Mouse (Mus musculus): Measurements from ENCODE around the gene Tex26.

Tex26 gene

DNA sequence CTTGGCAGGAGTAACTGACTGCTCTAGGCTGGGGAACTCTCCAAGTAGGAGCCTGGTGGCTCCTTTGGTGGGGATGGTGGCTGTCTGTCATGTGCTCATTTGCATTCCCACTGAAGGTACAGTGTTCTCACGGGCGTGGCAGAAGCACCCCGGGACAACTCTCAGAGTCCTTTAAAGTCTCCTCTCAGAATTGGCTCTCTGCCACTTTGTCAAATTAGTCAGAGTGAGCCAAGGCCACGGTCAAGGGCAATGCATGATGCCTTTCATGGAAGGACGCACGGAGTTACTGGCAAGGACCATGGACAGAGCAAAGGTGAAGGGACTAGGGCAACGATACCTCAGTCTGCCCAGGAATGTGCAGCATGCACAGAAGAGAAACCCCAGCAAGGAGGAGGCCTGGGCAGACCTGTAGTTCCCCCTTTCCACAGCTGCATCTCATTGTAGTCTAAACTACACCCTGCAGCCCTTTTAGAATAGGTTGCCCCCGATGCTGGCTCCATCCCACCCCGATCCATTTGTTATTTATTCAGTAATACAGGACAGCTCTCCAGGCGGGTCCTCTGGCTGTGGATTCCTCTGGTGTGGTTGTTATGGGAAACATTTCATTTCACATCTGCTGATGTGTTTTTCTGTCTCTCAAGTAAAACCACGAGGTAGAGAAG lies 49.0 kb downstream of the Tex26 start:
- DNase-seq (ENCODE audit: low spot score in 2 of 2): no peak

DNA sequence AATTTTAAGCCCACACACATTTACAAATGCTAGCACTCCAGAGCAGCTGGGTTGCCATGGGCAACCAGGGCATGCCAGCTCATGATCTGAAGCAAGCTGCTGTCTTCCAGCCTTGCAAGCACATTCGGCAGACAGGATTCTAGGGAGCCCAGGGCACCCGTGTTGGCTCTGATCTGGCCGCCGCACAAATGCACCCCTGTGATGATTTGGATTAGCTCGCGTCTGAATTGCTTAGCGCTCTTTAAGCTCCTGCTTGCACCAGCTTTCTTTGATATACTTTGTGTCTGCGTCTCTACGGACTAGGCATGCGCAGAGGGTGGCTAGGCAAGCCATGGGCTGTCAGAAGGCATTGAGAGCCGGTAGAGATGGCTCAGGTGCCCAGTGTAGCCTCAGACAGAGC lies 49.7 kb downstream of the Tex26 start:
- DNase-seq (ENCODE audit: low spot score in 2 of 2): no peak

DNA sequence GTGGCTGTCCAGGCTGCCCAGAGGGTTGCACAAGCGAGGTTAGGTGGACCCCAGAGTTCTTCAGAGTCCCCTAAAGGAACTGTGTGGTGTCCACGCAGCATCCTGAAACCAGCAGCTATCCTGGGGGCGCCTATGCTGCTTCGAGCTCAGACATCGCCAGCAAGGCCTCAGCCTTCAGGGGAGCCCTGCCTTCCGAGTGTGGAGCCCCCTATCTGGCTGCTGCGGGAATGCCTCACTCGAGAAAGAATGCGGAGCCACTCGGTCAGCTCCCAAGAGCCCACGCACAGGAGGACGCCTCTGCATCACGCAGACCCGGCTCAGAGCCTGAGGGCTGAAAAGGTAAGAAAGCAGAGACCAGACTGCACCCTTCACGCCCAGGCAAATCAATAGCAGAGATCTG lies 50.8 kb downstream of the Tex26 start:
- no peak for DNase-seq (ENCODE audit: low spot score in 2 of 2)

DNA sequence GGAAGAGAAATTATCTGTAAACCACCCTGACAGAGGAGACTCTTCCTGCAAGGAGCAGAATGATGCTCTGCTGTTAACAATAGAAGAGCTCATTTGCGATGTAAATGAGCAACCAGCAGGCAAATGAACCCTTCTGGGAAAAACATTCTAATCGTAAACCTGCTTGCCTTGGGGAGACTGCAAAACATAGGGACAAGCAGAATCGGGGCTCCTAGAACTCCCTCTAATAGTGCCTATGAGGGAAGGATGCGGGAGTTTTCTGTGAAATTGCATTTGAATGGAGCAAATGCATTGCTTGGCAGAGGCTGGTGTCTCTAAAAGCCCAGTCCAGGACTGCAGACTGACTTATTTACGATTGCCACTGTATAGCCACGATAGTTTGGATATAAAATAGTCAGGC lies 56.2 kb downstream of the Tex26 start:
- DNase-seq (ENCODE audit: low spot score in 2 of 2): no peak

DNA sequence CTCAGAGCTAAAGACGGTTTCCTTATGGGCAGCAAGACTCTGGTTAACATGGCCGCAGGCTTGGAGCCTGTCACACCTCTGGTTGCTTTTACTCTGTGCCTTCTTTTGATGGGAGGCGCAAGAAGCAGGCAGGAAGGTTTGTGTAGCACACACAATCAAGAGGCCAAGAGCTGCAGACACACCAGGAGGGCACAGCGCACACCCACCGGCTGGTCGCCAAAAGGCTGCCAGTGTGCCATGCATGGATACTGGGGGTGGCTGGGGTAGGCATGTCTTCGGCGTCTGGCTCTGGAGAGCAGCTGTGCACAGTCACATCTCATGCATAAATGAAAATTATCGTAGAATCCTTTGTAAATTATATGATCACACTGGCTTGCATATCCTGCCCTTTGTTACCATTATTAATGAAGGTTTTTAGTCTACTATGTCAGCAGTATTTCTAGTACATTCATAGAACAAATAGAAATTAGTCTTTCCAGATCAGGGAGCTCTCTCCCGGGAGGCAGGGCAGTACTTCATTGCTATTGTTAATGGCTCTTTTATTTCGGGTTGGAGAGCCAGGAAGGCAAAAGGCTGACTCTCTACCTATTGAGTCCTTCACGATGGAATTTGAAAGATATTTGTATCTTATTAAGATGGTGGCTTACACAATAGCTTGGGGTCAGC lies 57.1 kb downstream of the Tex26 start:
- no peak for DNase-seq (ENCODE audit: low spot score in 2 of 2)

DNA sequence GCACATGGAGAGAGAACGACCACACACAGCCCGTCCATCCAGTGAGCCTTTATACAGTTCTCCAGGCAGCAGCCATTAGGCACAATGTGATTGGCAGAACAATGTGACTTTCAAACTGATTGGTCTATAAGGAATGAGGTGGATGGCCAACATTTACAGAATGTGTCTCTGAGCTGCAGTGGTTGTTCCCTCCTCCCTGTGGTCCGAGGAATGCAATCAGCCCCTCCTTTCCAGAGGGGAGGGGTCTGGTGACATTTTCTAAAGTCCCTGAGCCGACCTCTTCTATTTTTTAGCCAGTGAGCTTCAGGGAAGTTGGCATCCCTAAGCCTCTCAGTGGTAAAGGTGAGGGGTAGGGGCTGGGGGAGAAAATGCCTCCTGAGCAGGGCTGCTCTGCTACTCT lies 60.5 kb downstream of the Tex26 start:
- DNase-seq (ENCODE audit: low spot score in 2 of 2): no peak

DNA sequence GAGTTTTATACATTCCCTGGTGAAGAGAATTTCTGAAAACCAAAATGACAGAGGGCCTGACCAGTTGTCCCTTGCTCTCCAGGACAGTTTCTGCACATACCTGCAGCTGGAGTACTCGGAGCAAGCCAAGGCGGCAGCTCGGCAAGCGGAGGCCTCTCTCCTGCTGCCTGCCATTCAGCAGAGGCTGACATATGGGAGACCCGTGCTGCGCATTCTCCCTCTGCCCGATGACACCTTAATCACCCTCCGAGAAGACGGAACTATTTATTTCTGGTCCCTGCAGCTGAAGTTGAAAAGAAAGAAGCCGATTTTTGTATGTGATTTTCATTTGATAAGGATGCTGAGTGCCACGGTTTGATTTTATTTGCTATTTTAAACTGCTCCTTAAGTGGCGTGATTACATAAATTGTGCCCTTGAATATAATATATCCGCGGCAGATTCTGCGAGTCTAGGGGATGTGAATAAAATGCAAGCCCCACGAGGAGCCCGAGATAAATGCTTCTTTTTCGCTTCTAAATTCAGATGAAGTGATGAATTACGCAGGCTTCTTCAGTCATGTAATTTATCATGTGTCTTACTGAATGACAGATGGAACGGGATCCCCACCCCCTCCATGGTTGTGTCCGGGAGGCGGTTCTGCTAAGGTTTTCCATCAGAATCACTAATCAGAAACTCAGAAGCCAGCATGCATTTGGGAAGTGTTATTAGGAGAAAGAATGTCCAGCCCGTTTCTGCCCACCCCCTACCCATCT lies 64.1 kb downstream of the Tex26 start:
- no peak for DNase-seq (ENCODE audit: low spot score in 2 of 2)

DNA sequence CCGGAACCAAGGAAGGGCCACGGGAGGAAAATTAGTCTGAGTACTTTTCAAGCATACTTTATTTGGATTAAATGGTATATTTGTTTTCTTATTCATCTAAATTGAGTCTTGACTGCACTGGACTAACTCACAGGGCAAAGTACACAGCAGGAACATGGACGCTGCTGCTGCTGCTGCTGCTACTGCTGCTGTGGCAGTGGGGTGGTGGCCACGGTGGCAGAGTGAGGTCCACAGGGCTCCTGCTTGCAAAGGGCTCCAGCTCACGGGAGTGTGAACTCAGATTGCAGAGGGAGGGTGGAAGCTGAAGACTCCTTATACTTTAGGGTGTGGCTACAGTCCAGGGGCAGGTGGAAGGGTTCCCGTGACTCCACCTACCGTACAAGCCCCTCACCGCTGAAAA lies 65.5 kb downstream of the Tex26 start:
- DNase-seq (ENCODE audit: low spot score in 2 of 2): no peak

DNA sequence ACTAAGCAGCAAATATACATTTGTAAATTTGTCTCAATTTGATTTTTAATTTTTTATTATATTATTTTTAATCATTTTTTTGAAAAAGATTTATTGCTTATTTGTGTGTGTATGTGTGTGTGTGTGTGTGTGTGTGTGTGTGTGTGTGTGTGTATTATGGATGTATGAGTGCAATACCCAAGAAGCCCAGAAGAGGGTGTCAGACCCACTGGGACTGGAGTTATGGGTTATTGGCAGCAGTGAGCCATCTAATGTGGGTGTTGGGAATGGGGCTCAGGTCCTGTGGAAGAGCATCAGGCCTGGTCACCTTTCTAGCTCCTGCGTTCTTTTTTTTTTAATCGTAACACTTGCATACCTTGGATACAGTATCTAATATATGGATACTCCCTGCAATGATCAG lies 66.6 kb downstream of the Tex26 start:
- no peak for DNase-seq (ENCODE audit: low spot score in 2 of 2)

DNA sequence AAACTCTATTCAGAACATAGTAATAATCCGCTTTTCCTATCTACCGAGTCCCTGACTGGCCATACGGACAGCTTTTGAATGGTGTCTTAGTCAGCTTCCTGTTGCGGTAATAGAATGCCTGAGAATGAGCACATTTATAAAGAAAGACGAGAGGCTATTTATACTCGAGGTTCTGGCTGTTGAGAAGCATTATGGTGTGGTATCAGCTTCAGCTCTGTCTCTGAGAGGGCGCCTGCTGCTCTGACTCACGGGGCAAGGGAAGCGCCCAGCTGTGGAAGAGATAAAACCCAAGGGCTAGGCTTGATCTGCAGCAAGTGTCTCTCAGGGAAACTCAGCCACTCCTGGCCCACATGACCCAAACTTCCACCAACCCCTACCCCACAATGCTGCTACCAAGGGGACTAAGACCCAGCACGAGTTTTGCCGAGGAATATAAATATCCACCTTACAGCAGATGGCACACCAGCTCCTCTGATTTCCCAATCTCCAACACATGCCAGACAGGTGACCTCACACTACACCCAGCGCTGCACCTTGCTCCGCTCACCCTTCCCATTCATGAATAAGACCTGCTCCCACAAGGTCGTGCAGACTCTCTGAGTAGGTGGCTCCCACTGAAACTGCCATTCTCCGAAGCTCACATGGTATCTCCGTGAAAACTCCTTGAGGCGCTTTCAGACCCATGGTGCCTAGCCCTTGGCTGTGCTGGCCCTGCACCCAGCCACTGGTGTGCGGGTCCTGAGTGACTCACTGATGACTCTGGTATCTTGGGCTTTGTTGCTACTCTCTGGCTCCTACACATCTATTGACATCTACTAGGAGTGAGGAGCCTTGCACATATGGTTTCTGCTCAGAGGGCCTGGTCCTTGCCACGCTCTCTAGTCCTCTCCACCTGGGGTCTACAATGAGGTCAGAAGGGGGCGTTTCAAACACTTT lies 68.9 kb downstream of the Tex26 start:
- no peak for DNase-seq (ENCODE audit: low spot score in 2 of 2)

DNA sequence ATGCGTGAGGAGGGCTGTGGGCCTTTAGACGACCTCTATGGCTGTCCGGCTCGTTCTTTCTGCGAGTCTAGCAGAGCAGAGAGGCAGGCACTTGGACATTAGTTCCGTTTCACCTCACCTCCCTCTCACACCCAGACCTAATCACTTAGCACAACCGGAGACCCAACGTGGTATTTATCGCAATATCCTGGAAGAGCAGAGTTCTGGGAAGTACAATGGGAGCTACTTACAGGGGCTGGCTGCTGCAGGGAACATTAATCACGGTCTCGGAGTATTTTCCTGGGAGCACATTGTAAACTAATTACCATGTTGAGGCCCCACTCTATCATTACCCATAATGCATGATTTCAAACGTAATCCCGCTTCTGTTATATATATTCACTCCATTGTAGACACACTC lies 70.9 kb downstream of the Tex26 start:
- no peak for DNase-seq (ENCODE audit: low spot score in 2 of 2)

DNA sequence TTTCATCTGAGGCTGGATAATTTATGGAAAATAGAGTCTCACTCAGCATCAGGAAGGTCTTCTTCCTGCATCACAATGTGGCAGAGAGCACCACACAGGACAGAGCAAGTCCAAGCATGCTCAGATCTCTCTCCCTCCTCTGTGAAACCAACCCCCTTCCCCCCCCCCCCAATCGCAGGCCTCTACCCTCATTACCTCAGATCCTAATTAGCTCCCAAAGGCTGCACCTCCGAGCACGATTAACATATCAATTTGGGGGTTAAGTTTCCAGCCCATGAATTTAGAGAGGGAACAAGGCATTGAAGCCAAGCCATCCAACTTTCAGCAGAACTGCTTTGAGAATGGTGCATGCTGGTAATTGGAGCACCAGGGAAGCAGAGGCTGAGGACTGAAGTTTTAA lies 73.2 kb downstream of the Tex26 start:
- no peak for DNase-seq (ENCODE audit: low spot score in 2 of 2)

DNA sequence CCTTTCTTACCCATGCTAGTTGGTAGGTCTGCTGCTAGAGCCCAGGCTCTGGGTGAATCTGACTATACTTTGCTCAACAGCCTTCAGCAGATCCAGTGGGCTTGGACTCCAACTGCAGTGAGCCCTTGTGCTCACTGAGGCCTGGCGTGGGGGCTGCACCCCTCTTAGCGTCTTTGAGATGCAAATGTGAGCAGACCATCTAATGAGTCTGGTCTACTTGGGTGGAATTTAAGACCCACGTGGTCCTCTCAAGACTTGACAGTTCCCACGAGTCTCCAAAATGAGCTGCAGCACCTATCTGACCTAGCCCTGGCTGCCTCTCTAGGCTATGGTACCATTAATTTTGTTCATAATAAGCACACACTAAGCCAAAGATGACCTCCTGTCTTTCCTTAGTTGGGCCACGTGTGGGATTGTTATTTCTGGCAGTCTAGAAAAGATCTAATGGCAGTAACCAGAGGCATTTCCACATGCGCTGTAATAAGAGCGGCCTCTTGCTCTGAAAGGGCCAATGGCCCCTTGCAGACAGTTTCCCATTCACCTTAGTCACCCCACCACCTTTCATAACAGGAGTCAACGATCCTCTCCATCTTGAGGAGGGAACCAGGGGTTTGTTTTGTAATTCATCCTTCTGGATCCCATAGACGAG lies 74.1 kb downstream of the Tex26 start:
- no peak for DNase-seq (ENCODE audit: low spot score in 2 of 2)

DNA sequence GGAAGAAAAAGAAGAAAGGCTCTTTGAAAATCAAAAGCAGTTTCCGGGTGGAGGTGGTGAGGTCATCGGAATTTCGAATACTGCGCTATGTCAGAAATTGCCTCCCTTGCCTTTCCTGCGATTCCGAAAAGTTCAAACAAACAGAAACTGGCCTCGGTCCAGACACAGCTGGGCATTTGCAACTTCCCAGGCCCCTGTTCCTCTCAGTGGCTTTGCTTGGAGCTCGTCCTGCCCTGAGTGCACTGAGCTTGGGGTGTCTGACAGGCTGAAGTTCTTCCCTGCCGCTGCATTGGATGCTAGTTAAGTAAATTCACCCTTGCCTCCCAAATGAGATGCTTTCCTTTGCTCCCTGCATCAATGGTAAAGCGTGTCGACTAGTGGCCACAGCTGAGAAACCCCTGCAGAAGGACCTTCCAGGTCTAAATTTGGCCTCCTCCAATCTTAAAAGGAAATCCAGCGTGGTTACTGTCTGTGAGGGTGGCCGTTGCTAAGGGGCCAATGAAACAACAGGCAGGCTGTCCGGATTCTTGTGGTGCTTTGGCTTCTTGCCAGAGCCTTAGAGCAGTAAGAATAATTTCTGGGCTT lies 74.7 kb downstream of the Tex26 start:
- DNase-seq (ENCODE audit: low spot score in 2 of 2): peak in 1 of 2 experiments; percentile 11

DNA sequence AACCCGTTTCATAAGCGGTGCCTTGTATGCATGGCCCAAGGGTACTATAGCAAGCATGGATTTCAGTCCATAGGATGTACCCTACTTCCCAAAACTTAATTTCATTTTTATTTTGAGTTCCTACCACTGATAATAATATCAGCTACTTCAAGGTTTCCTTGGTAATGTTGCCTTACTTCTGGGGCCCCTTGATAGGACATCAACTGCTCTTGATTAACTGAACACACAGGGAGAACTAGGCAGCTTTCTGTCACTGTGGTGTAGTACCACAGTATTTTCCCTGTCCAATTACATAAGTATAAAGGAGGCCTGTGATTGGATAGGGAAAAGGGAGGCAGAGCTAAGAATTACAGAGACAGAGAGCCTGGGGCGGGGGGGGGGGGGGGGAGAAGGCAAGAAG lies 75.4 kb downstream of the Tex26 start:
- DNase-seq (ENCODE audit: low spot score in 2 of 2): no peak

DNA sequence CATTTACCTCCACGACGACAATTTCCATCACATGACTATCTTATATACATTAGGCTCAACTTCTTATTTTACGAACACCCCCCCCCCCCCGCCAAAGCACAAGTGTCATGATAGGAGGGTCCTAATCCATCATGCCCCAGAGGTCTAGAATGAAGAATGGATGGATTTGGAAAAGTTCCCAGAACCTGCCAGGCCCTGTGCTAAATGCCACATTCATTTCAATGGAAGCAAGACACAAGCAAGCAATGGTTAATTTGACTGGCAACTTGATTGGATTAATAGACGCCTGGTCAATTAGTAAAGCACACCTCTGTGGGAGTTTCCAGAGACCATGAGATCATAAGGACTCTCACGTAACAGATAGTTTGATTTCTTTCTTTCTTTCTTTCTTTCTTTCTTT lies 77.7 kb downstream of the Tex26 start:
- DNase-seq (ENCODE audit: low spot score in 2 of 2): no peak

Measured in urinary bladder, postnatal 36 days (tissue).